Mouse (Mus musculus) frontal cortex, postnatal 10 days (tissue): Measurements from ENCODE around the gene Ctss.
A peak's percentile ranks its signal among the peaks of the same experiment; 100 is the strongest.

Experiments
- DNase-seq, 2 experiments: peaks; one replicate each; pipeline ENCODE4 v3.0.0; 2022; ENCODE audit warnings: low spot score in 2 of 2, mixed read lengths in 1 of 2

The Ctss gene

GRCm38 (mm10) chr3:95526622-95527211, at the start of gene Ctss:
Ctss (plus strand) TSS chr3:95526786.
- no peak for DNase-seq

- no peak for DNase-seq
Measured at GRCm38 (mm10) chr3:95478966-95479365, 47.6 kb upstream of the Ctss start.

DNA sequence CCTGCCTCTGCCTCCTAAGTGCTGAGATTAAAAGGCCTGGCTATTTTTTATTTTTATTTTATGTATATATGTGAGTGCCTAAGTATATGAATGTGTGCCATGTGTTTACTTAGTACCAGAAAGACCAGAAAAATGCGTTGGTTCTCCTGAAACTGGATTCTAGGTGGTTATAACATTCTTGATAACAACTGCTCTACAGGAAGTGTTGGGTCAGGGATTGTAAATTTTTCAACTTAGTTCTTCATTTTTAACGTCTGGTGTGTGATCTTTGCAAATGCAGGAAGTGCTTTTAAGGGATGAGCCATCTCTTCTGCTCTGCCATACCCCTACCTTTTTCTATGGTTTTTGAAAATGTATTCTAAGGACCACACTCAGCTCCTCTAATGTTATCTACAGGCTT, 40.2 kb upstream of the Ctss start:
- no peak for DNase-seq

DNA sequence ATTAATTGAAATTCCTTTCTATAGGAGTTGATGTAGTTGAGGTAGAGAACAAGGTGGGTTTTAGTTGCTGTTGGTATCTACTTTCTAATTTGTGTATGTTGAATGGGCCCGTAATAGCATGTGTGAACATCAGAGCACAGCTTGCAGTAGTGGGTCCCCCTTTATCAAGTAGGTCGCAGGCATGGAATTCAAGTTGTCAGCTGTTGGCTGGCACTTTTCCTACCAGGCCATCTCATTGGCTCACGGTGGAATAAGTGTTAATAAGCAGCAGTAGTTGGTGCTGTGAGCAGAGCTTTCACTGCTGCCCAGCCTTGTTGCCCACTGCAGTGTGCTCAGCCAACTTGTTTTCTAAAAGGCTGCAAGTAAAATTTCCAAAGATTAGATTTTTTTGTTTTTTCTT, 37.9 kb upstream of the Ctss start:
- no peak for DNase-seq

GRCm38 (mm10) chr3:95490238-95490637, 36.3 kb upstream of the Ctss start:
- DNase-seq = no peak

DNA sequence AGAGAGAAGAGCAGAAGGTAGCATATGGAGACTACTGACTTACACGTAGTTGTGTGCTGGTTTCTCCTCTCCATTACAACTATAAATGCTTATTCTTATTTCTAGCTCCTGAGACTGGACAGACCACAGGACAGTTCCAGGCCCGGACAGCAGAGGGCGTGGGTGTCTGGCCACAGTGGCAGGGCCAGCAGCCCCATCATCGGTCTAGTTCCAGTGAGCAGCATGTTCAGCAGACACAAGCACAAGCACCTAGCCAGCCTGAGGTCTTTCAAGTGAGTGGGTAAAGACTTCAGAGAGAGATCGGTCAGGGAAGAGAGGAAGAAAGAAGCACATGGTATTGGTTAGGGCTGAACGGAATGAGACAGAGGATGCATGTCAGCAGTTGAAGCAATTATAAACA, 32.2 kb upstream of the Ctss start:
- DNase-seq = peak; percentile 22 to 29

DNA sequence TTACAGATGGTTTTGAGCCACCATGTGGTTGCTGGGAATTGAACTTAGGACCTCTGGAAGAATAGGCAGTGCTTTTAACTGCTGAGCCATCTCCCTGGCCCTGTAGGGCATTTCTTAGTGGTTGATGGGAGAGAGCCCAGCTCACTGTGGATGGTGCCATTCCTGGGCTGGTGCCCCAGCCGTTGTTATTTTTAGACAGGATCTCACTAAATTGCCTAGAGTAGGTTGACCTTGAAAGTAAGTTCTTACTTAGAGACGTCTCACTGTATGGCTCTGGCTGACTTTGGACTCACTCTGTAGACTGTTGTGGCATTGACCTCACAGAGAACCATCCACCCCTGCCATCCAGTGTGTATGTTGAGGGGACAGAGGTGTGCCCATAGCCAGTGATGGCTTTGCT, 28.4 kb upstream of the Ctss start:
- no peak for DNase-seq

DNA sequence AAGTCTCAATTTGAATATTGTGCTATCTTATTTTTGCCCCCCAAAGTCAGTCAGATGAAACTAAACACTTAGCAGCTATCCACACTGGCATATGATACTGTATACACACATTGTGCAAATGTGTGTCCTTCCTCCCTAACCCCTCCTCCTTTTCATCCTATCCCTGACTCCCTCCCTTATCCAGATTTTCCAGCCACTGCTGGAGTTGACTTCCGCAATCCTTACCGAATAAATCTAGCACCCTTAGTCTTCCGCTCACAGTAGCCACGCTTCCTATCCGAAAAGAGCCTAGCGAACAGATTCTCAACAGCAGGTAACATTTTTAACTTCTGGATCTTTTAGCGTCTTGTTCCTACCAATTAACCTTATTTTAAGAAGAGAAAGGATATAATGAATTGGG, 27.6 kb upstream of the Ctss start, which contains the start of gene Ctsk:
Ctsk (plus strand) TSS at position 233 of the 400 bp plus-strand sequence.
- DNase-seq = no peak

GRCm38 (mm10) chr3:95499496-95500140, 27.0 kb upstream of the Ctss start:
- DNase-seq = no peak

DNA sequence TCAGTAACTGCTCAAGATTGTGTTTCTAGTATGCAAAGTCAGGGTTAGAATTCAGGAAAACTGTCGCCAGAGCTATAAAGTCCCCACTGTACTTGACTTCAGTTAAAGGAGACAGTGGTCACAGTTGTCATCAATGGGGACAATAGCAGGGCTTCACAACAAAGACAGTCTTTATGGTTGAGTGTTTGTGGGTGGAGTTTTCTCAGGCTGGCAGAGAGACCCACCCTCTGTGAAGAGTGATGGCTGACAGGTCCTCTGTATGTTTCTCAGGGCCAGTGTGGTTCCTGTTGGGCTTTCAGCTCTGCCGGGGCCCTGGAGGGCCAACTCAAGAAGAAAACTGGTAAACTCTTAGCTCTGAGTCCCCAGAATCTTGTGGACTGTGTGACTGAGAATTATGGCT, 24.3 kb upstream of the Ctss start:
- DNase-seq = no peak

DNA sequence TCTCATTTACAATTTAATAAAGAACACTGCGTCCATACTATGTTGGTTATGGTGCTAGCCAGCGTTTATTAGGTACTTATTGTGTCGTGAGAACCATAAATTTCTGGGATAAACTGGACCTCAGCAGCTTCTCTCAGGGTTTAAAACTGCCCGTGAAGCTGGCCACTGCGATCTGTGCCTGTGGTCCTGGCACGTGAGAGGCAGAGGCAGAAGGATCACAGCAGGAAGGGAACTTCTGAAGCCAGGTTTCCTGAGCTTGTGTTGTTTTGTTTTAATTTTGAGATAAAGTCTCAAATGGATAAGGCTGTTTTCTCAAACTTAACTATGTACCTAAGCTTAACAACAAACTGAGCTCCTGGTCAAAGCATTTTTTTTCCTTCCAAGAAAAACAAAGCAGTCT, 17.2 kb upstream of the Ctss start:
- no peak for DNase-seq

GRCm38 (mm10) chr3:95511611-95512180, 14.9 kb upstream of the Ctss start:
- no peak for DNase-seq

GRCm38 (mm10) chr3:95516614-95517041, 10.0 kb upstream of the Ctss start:
- DNase-seq = no peak

GRCm38 (mm10) chr3:95517493-95517898, 9.1 kb upstream of the Ctss start:
- DNase-seq = peak; percentile 43 to 45

DNA sequence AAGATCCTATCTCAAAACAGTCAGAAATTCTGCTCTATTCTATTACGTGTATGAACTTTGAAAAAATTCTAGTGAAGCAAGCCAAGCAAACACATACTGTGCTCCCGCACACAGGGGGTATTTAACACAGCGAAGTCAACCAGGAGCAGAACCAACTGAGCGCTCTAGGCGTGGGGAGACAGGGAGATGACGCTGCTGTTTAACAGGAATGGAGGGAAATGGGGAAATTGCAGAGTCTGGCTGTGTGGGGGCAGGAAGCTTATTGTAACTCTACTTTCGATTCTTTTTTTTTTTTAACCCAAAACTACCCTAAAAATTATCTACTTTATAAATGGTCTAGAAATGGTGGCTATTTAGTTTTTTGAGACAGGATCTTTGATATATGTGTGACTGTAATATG, 7.7 kb upstream of the Ctss start:
- no peak for DNase-seq

DNA sequence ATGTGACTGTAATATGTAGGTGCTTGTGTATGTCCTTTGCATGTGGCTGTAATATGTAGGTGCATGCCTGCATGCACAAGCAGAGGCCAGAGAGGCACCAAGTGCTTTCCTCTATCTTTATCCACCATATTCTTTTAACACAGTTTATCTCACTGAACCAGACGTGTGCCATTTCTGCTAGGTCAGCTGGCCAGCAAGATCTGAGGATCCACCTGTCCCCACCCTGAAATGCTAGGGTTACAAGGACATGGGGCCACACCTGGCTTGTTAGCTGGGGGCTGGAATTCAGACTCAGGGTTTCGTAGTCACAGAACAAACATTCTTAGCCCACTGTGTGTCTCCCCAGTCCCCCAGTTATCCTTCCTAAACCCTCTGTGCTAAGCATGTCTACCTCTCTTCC, 7.3 kb upstream of the Ctss start:
- DNase-seq = no peak

- DNase-seq = no peak
Measured at GRCm38 (mm10) chr3:95520100-95520499, 6.5 kb upstream of the Ctss start.

DNA sequence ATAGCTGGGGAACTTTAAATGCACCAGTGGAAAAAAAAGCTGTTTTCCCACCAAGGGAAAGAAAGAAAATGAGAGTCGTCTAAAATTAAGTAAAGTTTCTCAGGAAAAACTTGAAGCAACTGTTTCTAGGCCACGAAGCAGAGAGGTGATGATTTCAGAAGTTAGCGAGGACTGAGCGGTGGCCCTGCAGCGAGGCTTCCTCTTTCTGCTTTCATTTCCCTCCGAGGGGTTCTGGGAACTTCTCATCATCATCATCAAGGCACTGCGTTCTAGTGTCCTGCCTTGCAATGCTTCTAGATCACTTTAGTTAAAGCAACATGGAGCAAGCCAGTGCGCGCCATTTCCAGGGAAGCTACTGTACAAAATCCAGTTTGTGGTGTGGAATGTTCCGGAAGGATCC, 5.4 kb upstream of the Ctss start:
- no peak for DNase-seq

GRCm38 (mm10) chr3:95523662-95524061, 2.9 kb upstream of the Ctss start:
- DNase-seq = no peak

GRCm38 (mm10) chr3:95524673-95525072, 1.9 kb upstream of the Ctss start:
- no peak for DNase-seq

- no peak for DNase-seq
Measured at GRCm38 (mm10) chr3:95526111-95526510, 475 bp upstream of the Ctss start.

DNA sequence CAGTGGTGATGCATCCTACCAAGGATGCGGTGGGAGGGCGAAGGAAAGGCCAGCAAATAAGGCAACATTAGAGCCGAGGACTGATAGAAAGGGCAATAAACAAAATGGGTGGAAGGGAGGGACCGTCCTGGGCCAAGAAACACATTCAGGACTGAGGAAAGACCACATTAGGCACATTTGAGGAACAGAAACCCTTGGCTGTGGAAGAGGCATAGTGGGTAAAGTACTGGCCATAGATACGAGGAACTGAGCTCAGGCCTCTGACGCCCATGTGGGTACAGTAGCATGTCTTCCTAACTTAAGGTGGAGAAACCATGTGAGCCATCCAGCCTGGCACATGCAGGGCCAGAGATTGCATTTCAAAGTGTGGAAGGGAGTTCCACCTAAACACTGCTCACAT, 3.2 kb downstream of the Ctss start:
- no peak for DNase-seq

- DNase-seq = no peak
Measured at GRCm38 (mm10) chr3:95531025-95531424, 4.4 kb downstream of the Ctss start.
